Comparison of ENCODE assay signal across 8 mouse cellular contexts in the genomic region with DNA sequence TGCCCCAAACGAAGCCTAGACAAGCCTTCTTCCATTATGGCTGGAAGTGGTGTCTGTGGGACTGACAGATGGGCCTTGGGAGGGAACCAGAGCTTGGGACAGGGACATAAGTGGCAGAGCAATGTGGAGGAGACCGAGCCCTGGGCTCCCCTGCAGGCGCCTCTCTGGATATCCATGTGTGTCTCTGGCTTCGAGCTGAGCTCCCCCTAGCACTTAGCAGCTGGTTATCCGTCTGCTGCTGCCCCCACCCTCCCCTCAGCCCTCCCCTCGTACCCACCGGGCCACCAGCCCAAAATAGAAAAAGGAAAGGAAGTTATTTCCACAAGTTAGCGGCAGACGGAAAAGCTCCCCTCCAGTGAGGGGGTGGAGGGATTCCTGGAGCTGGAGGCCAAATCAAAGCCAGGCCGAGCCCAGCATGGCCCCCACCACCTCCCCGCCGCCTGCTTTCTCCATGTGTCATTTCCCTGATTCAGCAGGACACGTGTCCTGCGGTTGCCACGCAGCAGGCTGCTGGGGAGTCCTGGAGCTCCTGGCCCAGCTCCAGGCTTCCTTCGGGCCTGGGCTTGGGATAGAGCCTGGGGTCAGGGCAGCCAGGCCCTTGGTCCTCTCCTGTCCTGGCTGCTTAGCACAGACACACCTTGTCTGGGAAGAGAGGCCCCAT. TPM values are rescaled to one million over a fixed set of nuclear protein-coding genes. Genes with fewer than 3 reads are reported as not detected.
DNase-seq lines count a peak whose midpoint lies in the region; ATAC-seq lines count a peak whose summit lies in the region.

No protein-coding gene starts in this region.

- peak; percentile 99 for DNase-seq in NIH3T3 (ENCODE audit: low read depth)
- DNase-seq in frontal cortex, postnatal 10 days (ENCODE audit: low spot score in 2 of 2) = peak; percentile 58 to 75
- peak; percentile 64 for DNase-seq in layer of hippocampus, adult 9-11 months
- peak; percentile 66 for DNase-seq in lung, postnatal 25 days (ENCODE audit: low spot score)
- peak; percentile 92 for DNase-seq in skeletal muscle tissue, adult 2 months (ENCODE audit: low read depth, low spot score)
- DNase-seq in thymus, adult 18-20 months = no peak

- H3K27ac ChIP-seq in brown adipose tissue, adult 24 weeks (replicated peaks; ENCODE audit: low read depth, low read length) = peak overlapping the region; percentile 80

- peak; percentile 47 to 50; a peak in 2 of 4 replicates for ATAC-seq in hematopoietic stem cell, adult 5-6 weeks (replicated peaks in 1 of 2; ENCODE audit: insufficient read depth in 1 of 2, low FRiP score in 2 of 2, low TSS enrichment in 1 of 2, low read depth in 1 of 2, poor library complexity in 2 of 2, severe bottlenecking in 2 of 2)

- H3K4me1 ChIP-seq in brown adipose tissue, adult 24 weeks (ENCODE audit: control insufficient read depth, insufficient read depth, insufficient read length, low read length) = peaks cover 9% of the 10 kb centered on the region; the same call in 1 of the 2 replicates

- no peak overlapping the region for H3K4me3 ChIP-seq in brown adipose tissue, adult 24 weeks (ENCODE audit: insufficient read depth, low read depth, low read length)

RNA-seq across cellular contexts. Expression of gene Mrps23, which starts 23.1 kb away (rescaled TPM):
- 150 and 192 TPM in 2 replicates for polyA plus RNA-seq in brown adipose tissue, adult 24 weeks (2012; ENCODE audit: insufficient read depth, insufficient read length, missing spikeins)
- total RNA-seq in hematopoietic stem cell, adult 5-6 weeks (2017) = 65.5 and 71.2 TPM in 2 replicates

Comparison
In these comparisons a context has a peak if more than half of its experiments do, and no peak if none do; other contexts are left out.
1. DNase-seq: peak in NIH3T3 (single experiment), frontal cortex, postnatal 10 days (2 of 2), layer of hippocampus, adult 9-11 months (single experiment), lung, postnatal 25 days (single experiment) and skeletal muscle tissue, adult 2 months (single experiment); none in thymus, adult 18-20 months (0 of 2).